Mouse (Mus musculus): Measurements from ENCODE around the gene C330007P06Rik. TPM values are rescaled to one million over a fixed set of nuclear protein-coding genes. Genes with fewer than 3 reads are reported as not detected.

Gene C330007P06Rik
- 23.1 TPM for polyA plus RNA-seq (2014; fragmentation: Illumina TruSeq; extraction: RNeasy Lipid Tissue Mini Kit (QIAGEN cat#74804); ENCODE audit: insufficient read depth, low read depth, low replicate concordance)

GRCm38 (mm10) chrX:36873765-36874164 is at the start of gene C330007P06Rik, which contains the start of gene Ube2a:
Gene C330007P06Rik, minus strand, starts transcription at chrX:36874111.
Gene Ube2a, plus strand, starts transcription at chrX:36873900.

GRCm38 (mm10) chrX:36902321-36903114 is 28.6 kb upstream of the C330007P06Rik start, which contains the start of gene Nkrf:
Gene Nkrf, minus strand, starts transcription at chrX:36902899.

GRCm38 (mm10) chrX:36795424-36796162 is 78.3 kb downstream of the C330007P06Rik start, which contains the start of gene Slc25a5:
Gene Slc25a5, plus strand, starts transcription at chrX:36795651.

Other genes with a start within 250 kb of the C330007P06Rik start
- gene Akap17b, start 228.7 kb downstream of the C330007P06Rik start, polyA plus RNA-seq (2014; fragmentation: Illumina TruSeq; extraction: RNeasy Lipid Tissue Mini Kit (QIAGEN cat#74804); ENCODE audit: insufficient read depth, low read depth, low replicate concordance): 0.91 TPM
- gene Slc25a43, start 130.5 kb downstream of the C330007P06Rik start, polyA plus RNA-seq (2014; fragmentation: Illumina TruSeq; extraction: RNeasy Lipid Tissue Mini Kit (QIAGEN cat#74804); ENCODE audit: insufficient read depth, low read depth, low replicate concordance): 0.58 TPM
- gene Slc25a5, start 78.5 kb downstream of the C330007P06Rik start, polyA plus RNA-seq (2014; fragmentation: Illumina TruSeq; extraction: RNeasy Lipid Tissue Mini Kit (QIAGEN cat#74804); ENCODE audit: insufficient read depth, low read depth, low replicate concordance): 315 TPM
- 46.0 TPM for gene Ube2a, start 211 bp downstream of the C330007P06Rik start, polyA plus RNA-seq (2014; fragmentation: Illumina TruSeq; extraction: RNeasy Lipid Tissue Mini Kit (QIAGEN cat#74804); ENCODE audit: insufficient read depth, low read depth, low replicate concordance)
- gene Nkrf, start 28.8 kb upstream of the C330007P06Rik start, polyA plus RNA-seq (2014; fragmentation: Illumina TruSeq; extraction: RNeasy Lipid Tissue Mini Kit (QIAGEN cat#74804); ENCODE audit: insufficient read depth, low read depth, low replicate concordance): 2.6 TPM
- gene Sept6, start 117.7 kb upstream of the C330007P06Rik start, polyA plus RNA-seq (2014; fragmentation: Illumina TruSeq; extraction: RNeasy Lipid Tissue Mini Kit (QIAGEN cat#74804); ENCODE audit: insufficient read depth, low read depth, low replicate concordance): 6.1 TPM
- not detected for gene Sowahd, start 174.7 kb upstream of the C330007P06Rik start, polyA plus RNA-seq (2014; fragmentation: Illumina TruSeq; extraction: RNeasy Lipid Tissue Mini Kit (QIAGEN cat#74804); ENCODE audit: insufficient read depth, low read depth, low replicate concordance)
- gene Rpl39, start 211.3 kb upstream of the C330007P06Rik start, polyA plus RNA-seq (2014; fragmentation: Illumina TruSeq; extraction: RNeasy Lipid Tissue Mini Kit (QIAGEN cat#74804); ENCODE audit: insufficient read depth, low read depth, low replicate concordance): 792 TPM
- gene Upf3b, start 236.2 kb upstream of the C330007P06Rik start, polyA plus RNA-seq (2014; fragmentation: Illumina TruSeq; extraction: RNeasy Lipid Tissue Mini Kit (QIAGEN cat#74804); ENCODE audit: insufficient read depth, low read depth, low replicate concordance): 10.3 TPM